In genomic region chrX:169012701-169013100, GRCm38 (mm10) we compare ENCODE assay signal across 26 mouse cellular contexts.
"Had no signal": no experiment of that assay in that cellular context is flagged by ENCODE, and none has a peak within 500 bp of the region (broad histone marks: within the 10 kb centered on the region; RNA-seq: fewer than 3 reads in every experiment).

No protein-coding gene starts in this region.

- H3K4me2 ChIP-seq: limb, embryonic 12.5 days; limb, embryonic 15.5 days; liver, embryonic 11.5 days; lung, embryonic 15.5 days; midbrain, embryonic 13.5 days; neural tube, embryonic 13.5 days; stomach, embryonic 15.5 days had no signal

- ATAC-seq: liver, postnatal 0 days; midbrain, embryonic 13.5 days; midbrain, embryonic 16.5 days had no signal

- H3K27ac ChIP-seq: kidney, postnatal 0 days; layer of hippocampus, adult 2 months; limb, embryonic 12.5 days; limb, embryonic 15.5 days; liver, embryonic 14.5 days; lung, embryonic 15.5 days; midbrain, embryonic 10.5 days; midbrain, embryonic 13.5 days; neural tube, embryonic 13.5 days; stomach, embryonic 15.5 days had no signal

- H3K9ac ChIP-seq: limb, embryonic 12.5 days; limb, embryonic 15.5 days; liver, embryonic 14.5 days; liver, postnatal 0 days; lung, embryonic 15.5 days; midbrain, embryonic 13.5 days; neural tube, embryonic 13.5 days; stomach, embryonic 15.5 days had no signal

- H3K27me3 ChIP-seq: stomach, embryonic 15.5 days had no signal

- DNase-seq: kidney, adult 11 months; kidney, adult 9 months; kidney, postnatal 25 days; layer of hippocampus, adult 9-11 months; left cerebral cortex, postnatal 4 days; liver, postnatal 0 days; lung, postnatal 36 days; retina, postnatal 1 day; right cerebral cortex, postnatal 25 days; spleen, adult 18-20 months; thymus, adult 18-20 months; thymus, postnatal 36 days had no signal

- H3K4me3 ChIP-seq: layer of hippocampus, adult 2 months; limb, embryonic 12.5 days; limb, embryonic 15.5 days; lung, embryonic 15.5 days; megakaryocyte, embryonic 14.5 days; midbrain, embryonic 10.5 days; midbrain, embryonic 13.5 days; myocyte; neural tube, embryonic 13.5 days; stomach, embryonic 15.5 days had no signal

- H3K9me3 ChIP-seq: limb, embryonic 12.5 days; limb, embryonic 15.5 days; lung, embryonic 15.5 days; megakaryocyte, embryonic 14.5 days; midbrain, embryonic 10.5 days; midbrain, embryonic 13.5 days; neural tube, embryonic 13.5 days; stomach, embryonic 15.5 days had no signal

- H3K36me3 ChIP-seq: limb, embryonic 12.5 days; limb, embryonic 15.5 days; lung, embryonic 15.5 days; midbrain, embryonic 10.5 days; midbrain, embryonic 13.5 days; neural tube, embryonic 13.5 days; stomach, embryonic 15.5 days had no signal

- H3K4me1 ChIP-seq: limb, embryonic 12.5 days; limb, embryonic 15.5 days; megakaryocyte, embryonic 14.5 days; midbrain, embryonic 10.5 days; midbrain, embryonic 13.5 days; neural tube, embryonic 13.5 days; stomach, embryonic 15.5 days had no signal
